Mouse (Mus musculus): ENCODE data around the gene Cant1.
A peak's percentile ranks its signal among the peaks of the same experiment; 100 is the strongest.
"Not testable (repeated sequence)": the region's sequence is repeated elsewhere in the genome, so short reads cannot be mapped to it uniquely, and the experiment has no call there.

Gene Cant1

DNA sequence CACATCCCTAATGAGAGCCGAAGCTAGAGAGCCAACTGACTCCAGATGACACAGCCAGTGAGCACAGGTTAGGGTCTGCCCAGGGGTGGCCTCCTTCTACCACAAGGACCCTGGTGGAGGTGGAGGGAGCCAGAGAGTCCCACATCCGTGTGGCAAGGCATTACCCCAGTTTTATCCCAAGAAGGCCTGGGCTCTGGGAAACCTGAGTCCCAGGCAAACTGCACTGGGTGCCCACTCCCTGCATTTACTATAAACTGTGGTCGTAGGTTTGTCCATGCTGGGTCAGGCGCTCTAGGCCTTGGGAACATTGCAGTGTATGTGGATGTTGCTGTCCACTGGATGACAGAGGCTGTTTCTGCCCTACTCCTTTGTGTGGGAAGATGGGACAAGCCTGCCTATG, 17.7 kb downstream of the Cant1 start:
- no peak overlapping the region for H3K4me3 ChIP-seq (replicated peaks; ENCODE audit: low read length)
- peaks cover 35% of the 10 kb centered on the region for H3K4me1 ChIP-seq (replicated peaks; ENCODE audit: low read depth, low read length)
- H3K27me3 ChIP-seq (ENCODE audit: insufficient read depth, low read length) = 0 out of 2 replicates have a peak, but pooled peaks cover 13% of the 10 kb centered on the region
- TF ChIP-seq POU5F1 (IDR thresholded peaks at IDR 0.05; ENCODE audit: borderline replicate concordance, low read length) (no peak), CTCF (conservative IDR thresholded peaks at IDR 0.05; ENCODE audit: low read length) (no peak), NANOG (IDR thresholded peaks at IDR 0.05; ENCODE audit: borderline replicate concordance, low read length) (no peak)
- 0 out of 2 replicates have a peak, but pooled peaks cover under 1% of the 10 kb centered on the region for H3K9me3 ChIP-seq (ENCODE audit: low read length)
- H3K36me3 ChIP-seq (ENCODE audit: insufficient read depth, low read length) = peaks cover 7% of the 10 kb centered on the region

- 0 out of 2 replicates have a peak, but pooled peaks cover 13% of the 10 kb centered on the region for H3K27me3 ChIP-seq (ENCODE audit: insufficient read depth, low read length)
- H3K9me3 ChIP-seq (ENCODE audit: low read length) = peaks cover 7% of the 10 kb centered on the region
- TF ChIP-seq NANOG (IDR thresholded peaks at IDR 0.05; ENCODE audit: borderline replicate concordance, low read length) (no peak), CTCF (conservative IDR thresholded peaks at IDR 0.05; ENCODE audit: low read length) (no peak), POU5F1 (IDR thresholded peaks at IDR 0.05; ENCODE audit: borderline replicate concordance, low read length) (no peak)
- H3K4me3 ChIP-seq (replicated peaks; ENCODE audit: low read length) = no peak overlapping the region
- peaks cover 35% of the 10 kb centered on the region for H3K4me1 ChIP-seq (replicated peaks; ENCODE audit: low read depth, low read length)
- 0 out of 2 replicates have a peak, but pooled peaks cover under 1% of the 10 kb centered on the region for H3K36me3 ChIP-seq (ENCODE audit: insufficient read depth, low read length)
Observed at GRCm38 (mm10) chr11:118400566-118400936, 18.3 kb downstream of the Cant1 start.

GRCm38 (mm10) chr11:118399891-118400565, 18.9 kb downstream of the Cant1 start:
- H3K4me3 ChIP-seq (replicated peaks; ENCODE audit: low read length) = no peak overlapping the region
- no peaks in the 10 kb centered on the region for H3K36me3 ChIP-seq (ENCODE audit: insufficient read depth, low read length)
- no peak for TF ChIP-seq CTCF (conservative IDR thresholded peaks at IDR 0.05; ENCODE audit: low read length)
- TF ChIP-seq NANOG (IDR thresholded peaks at IDR 0.05; ENCODE audit: borderline replicate concordance, low read length) = no peak
- no peak for TF ChIP-seq POU5F1 (IDR thresholded peaks at IDR 0.05; ENCODE audit: borderline replicate concordance, low read length)
- H3K4me1 ChIP-seq (replicated peaks; ENCODE audit: low read depth, low read length) = peaks cover 35% of the 10 kb centered on the region
- H3K27me3 ChIP-seq (ENCODE audit: insufficient read depth, low read length) = 0 out of 2 replicates have a peak, but pooled peaks cover 13% of the 10 kb centered on the region
- peaks cover 9% of the 10 kb centered on the region for H3K9me3 ChIP-seq (ENCODE audit: low read length)

GRCm38 (mm10) chr11:118397806-118398530, 20.9 kb downstream of the Cant1 start:
- no peaks in the 10 kb centered on the region for H3K36me3 ChIP-seq (ENCODE audit: insufficient read depth, low read length)
- H3K9me3 ChIP-seq (ENCODE audit: low read length) = peaks cover 9% of the 10 kb centered on the region
- H3K4me1 ChIP-seq (replicated peaks; ENCODE audit: low read depth, low read length) = peaks cover 23% of the 10 kb centered on the region
- no peak overlapping the region for H3K4me3 ChIP-seq (replicated peaks; ENCODE audit: low read length)
- peaks cover 27% of the 10 kb centered on the region for H3K27me3 ChIP-seq (ENCODE audit: insufficient read depth, low read length)
- no peak for TF ChIP-seq NANOG (IDR thresholded peaks at IDR 0.05; ENCODE audit: borderline replicate concordance, low read length)
- TF ChIP-seq POU5F1 (IDR thresholded peaks at IDR 0.05; ENCODE audit: borderline replicate concordance, low read length) = no peak
- no peak for TF ChIP-seq CTCF (conservative IDR thresholded peaks at IDR 0.05; ENCODE audit: low read length)

- Histone ChIP-seq H3K9me3 (ENCODE audit: low read length) (peaks cover 9% of the 10 kb centered on the region), H3K4me1 (replicated peaks; ENCODE audit: low read depth, low read length) (no peaks in the 10 kb centered on the region), H3K4me3 (replicated peaks; ENCODE audit: low read length) (no peak overlapping the region), H3K36me3 (ENCODE audit: insufficient read depth, low read length) (no peaks in the 10 kb centered on the region), H3K27me3 (ENCODE audit: insufficient read depth, low read length) (peaks cover 29% of the 10 kb centered on the region)
- TF ChIP-seq NANOG (IDR thresholded peaks at IDR 0.05; ENCODE audit: borderline replicate concordance, low read length) (no peak), CTCF (conservative IDR thresholded peaks at IDR 0.05; ENCODE audit: low read length) (no peak), POU5F1 (IDR thresholded peaks at IDR 0.05; ENCODE audit: borderline replicate concordance, low read length) (no peak)
Observed at GRCm38 (mm10) chr11:118394538-118394937, 24.3 kb downstream of the Cant1 start.

DNA sequence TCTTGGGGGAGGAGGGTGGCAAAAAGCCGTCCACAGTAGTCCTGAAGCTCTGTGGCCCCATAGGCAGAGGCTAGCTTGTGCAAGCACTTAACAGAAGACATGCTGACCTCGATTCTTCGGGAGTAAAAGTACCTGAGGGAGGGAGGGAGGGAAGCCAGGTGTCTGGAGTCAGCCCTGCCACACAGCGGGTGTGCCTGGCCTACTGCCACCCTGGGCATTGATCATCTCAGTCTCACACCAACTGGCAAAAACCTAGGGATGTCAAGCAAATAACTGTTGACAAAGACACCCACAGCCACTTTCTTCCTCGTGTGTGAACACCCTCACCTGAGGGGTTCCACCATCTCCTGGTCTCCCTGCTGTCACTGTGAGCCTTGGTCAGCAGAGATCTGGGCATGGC, 24.9 kb downstream of the Cant1 start:
- Histone ChIP-seq H3K27me3 (ENCODE audit: insufficient read depth, low read length) (peaks cover 24% of the 10 kb centered on the region), H3K36me3 (ENCODE audit: insufficient read depth, low read length) (no peaks in the 10 kb centered on the region), H3K4me1 (replicated peaks; ENCODE audit: low read depth, low read length) (no peaks in the 10 kb centered on the region), H3K9me3 (ENCODE audit: low read length) (peaks cover 9% of the 10 kb centered on the region), H3K4me3 (replicated peaks; ENCODE audit: low read length) (no peak overlapping the region)
- TF ChIP-seq NANOG (IDR thresholded peaks at IDR 0.05; ENCODE audit: borderline replicate concordance, low read length) = no peak
- TF ChIP-seq CTCF (conservative IDR thresholded peaks at IDR 0.05; ENCODE audit: low read length) = no peak
- no peak for TF ChIP-seq POU5F1 (IDR thresholded peaks at IDR 0.05; ENCODE audit: borderline replicate concordance, low read length)

DNA sequence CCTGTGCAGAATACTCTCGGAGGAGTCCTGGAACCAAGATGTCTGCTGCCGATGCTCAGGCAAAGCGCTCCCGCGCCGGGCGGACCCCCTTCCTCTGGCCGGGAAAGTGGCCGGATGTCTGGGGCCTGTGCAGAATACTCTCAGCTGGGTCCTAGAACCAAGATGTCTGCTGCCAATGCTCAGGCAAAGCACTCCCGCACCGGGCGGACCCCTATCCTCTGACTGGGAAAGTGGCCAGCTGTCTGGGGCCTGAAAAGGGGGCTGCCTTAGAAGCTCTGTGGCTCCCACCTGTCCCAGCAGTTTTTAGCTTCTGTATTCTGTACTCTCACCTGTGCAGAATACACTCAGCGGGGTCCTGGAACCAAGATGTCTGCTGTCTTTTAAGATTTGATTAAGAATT, 31.1 kb downstream of the Cant1 start:
- H3K9me3 ChIP-seq (ENCODE audit: low read length) = peaks cover 15% of the 10 kb centered on the region
- not testable (repeated sequence) for H3K27me3 ChIP-seq (ENCODE audit: insufficient read depth, low read length); H3K36me3 ChIP-seq (ENCODE audit: insufficient read depth, low read length); H3K4me1 ChIP-seq (replicated peaks; ENCODE audit: low read depth, low read length); H3K4me3 ChIP-seq (replicated peaks; ENCODE audit: low read length)

GRCm38 (mm10) chr11:118379251-118380009, 39.5 kb downstream of the Cant1 start:
- Histone ChIP-seq H3K4me3 (replicated peaks; ENCODE audit: low read length) (no peak overlapping the region), H3K36me3 (ENCODE audit: insufficient read depth, low read length) (no peaks in the 10 kb centered on the region), H3K4me1 (replicated peaks; ENCODE audit: low read depth, low read length) (peaks cover 16% of the 10 kb centered on the region), H3K9me3 (ENCODE audit: low read length) (no peaks in the 10 kb centered on the region), H3K27me3 (ENCODE audit: insufficient read depth, low read length) (0 out of 2 replicates have a peak, but pooled peaks cover 5% of the 10 kb centered on the region)
- no peak for TF ChIP-seq NANOG (IDR thresholded peaks at IDR 0.05; ENCODE audit: borderline replicate concordance, low read length)
- peak; percentile 70 for TF ChIP-seq CTCF (conservative IDR thresholded peaks at IDR 0.05; ENCODE audit: low read length)
- no peak for TF ChIP-seq POU5F1 (IDR thresholded peaks at IDR 0.05; ENCODE audit: borderline replicate concordance, low read length)
